Mouse (Mus musculus) left cerebral cortex, postnatal 10 days (tissue): ENCODE measurements at regions not wholly inside any gene's neighbourhood (a gene's known extent, or its start where the extent isn't known, plus 50 kb on each side); places are given as distances from the start of the nearest gene placed in this dataset.
A peak's percentile ranks its signal among the peaks of the same experiment; 100 is the strongest.

Experiments
- DNase-seq, 2 experiments: peaks; one replicate each; pipeline ENCODE4 v3.0.0; 2021 to 2022; ENCODE audit warnings: low spot score in 2 of 2, mixed read lengths in 1 of 2; ENCODE audit errors: extremely low spot score in 1 of 2
- intact Hi-C: fragments of 180-260 bp; cut with DNase I; formaldehyde crosslinking; loops from one replicate; pipeline ENCODE4 v1.15.1; 2025

DNA sequence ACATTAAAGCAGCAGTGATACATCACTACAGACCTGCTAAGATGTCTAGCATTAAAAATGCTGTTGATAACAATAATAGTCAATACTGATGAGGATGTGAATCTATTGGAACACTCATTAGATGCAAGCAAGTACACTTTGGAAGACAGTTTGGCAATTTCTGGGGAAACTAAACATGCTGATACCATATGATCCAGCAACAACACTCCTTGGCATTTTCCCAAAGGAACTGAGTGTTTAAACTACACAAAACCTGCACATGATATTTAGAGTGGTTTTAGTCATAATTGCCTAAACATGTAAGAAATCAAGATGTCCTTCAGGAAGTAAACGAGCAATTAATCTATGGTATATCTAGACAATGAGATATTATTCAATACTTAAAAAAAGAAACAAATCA is 95.2 kb downstream of the Gm10260 start:
- intact Hi-C loops = no loop called here
- no peak for DNase-seq

DNA sequence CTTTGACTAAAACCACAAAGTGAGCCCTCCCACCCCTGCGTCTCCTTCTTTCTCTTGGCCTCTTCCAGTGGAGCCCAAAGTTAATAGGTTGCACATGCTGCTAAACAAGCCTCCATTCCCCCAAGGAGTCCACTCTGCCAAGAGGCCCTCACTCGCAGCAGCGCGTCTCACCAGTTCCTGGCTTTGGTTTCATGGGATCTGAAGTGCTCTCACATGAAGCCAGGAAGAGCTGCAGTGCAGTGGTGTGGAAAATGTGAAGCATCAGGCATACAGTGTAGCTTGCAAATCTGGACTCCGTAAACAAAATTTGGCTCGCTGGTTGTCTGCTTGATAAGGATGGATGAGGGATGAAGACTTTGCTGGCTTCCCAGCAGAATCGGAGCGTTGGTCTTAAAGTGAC is 97.7 kb downstream of the Gm10260 start:
- peak in 1 of 2 experiments; percentile 31 for DNase-seq
- intact Hi-C loops = no loop called here

DNA sequence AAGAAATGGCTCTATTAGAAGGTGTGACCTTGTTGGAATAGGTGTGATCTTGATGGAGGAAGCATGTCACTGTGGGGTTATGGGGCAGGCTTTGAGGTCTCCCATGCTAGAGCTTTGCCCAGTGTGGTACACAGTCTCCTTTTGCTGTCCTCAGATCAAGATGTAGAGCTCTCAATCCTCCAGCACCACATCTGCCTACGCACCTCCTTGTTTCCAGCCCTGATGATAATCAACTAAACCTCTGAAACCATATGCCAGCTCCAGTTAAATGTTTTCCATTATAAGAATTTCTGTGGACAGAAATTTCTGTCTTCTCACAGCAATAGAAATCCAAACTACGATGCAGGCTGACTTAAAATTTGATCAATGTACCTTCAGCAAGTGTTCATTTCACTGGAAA is 103.8 kb downstream of the Gm10260 start:
- intact Hi-C loops = no loop called here
- no peak for DNase-seq

DNA sequence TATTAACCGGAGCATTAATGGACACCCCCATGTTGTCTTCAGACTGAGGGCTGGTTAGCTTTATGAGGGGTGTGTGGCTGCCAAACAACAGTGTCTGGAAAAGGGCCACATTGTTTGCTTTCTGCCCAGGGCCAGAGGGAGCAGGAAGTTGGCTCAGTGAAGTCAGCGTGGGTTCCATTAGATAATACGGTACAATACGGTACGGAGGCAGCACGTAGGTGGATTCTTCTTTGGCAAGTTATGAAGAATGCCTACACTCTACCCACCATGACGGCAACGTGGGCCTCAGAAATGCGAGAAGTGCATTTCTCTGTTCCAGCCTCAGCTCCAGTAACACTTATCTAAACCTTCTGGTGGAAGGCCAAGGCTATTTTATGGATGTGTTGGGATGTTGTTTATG is 108.2 kb downstream of the Gm10260 start:
- intact Hi-C loops = no loop called here
- DNase-seq = no peak

DNA sequence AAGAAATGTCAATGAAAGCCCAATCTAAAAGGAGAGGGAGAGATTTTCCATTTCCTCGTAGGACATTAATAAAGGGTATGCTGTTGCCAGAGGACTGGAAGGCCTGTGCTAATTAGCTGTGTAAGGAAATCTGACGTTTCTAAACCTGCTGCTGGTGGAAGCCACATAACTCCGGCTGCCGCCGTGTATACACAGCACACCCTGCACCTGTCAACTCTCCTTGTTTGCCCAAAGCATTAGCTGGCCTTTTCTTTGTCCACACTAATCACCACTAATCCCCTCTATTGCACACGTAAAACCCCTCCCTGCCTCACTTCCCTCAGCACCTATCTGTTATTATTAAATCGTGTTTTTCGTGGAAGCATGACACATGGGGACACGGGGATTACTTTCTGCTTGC is 108.7 kb downstream of the Gm10260 start:
- DNase-seq = no peak
- intact Hi-C loops = no loop called here

DNA sequence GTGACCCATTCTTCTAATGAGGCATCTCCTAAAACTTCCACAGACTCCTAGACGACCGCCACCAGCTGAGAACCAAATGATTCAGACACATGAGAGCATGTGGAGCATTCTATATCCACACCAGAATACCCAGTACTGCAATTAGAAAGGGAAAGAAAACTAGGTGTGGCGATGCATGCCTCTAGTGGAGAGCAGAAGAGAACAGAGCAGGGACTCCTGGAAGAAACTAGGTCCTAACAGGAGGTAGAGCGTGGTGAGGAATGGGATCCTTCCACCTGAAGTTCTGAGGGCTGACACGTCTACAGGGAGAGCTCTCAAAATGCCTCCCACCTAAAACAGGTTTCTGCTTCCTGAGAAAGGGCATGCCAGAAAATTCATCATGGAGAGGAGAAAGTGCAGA is 109.3 kb downstream of the Gm10260 start:
- no peak for DNase-seq
- intact Hi-C loops = no loop called here

DNA sequence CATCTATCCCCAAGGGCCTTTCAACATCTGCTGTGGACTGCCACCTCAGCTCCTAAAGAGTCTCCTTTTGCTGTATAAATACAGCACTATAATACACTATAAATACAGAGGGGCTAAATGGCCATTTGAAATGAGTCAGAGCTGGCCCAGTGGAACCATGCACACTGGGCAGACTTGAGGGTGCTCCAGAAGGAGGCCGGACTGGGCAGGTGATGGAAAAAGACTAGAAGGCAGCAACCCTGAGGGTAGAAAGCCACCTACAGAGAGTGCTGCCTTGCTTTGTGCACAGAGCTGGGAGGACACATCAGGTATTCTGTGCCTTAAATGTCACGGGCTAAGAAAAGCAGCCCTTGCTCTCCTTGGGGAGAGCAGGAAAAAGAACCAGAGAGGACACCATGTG is 110.2 kb downstream of the Gm10260 start:
- DNase-seq = no peak
- intact Hi-C loops = no loop called here

DNA sequence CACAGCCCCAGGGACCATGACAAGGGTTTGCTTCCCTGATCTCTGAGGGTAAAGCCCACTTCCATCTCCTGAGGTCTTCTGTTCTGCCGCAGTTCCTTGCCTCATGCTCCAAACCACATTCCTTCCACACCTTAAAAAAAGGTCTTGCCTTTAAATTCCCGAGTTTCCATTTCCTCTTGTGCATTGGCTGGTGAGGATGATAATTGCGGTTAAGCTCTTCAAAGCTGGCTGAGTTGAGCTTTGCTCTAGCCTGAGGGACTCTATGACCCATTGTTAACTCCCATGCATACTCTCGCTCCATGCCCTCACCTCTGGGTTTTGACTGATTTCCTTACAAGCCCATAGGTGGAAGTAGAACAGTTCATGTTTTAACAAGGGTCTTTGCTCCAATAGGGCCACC is 112.9 kb downstream of the Gm10260 start:
- intact Hi-C loops = no loop called here

DNA sequence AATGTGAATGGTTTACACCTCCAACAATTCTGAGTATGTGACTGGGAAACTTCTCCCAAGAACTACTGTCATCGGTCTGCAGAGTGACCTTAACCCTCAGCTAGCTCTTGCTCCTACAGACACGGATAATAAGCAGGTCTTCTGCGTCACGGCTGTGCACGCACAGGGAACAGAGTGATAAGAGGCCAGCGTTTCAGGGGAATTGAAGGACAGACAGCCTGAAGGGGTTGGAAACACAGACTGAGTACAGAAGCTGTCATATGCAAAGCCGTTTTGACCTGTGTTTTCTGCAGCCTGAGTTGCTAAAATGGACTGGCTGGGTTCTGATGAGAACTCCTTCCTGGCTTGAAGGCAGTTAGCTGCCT is 114.4 kb downstream of the Gm10260 start:
- intact Hi-C loops = no loop called here
- no peak for DNase-seq

More for the DNA sequence above, 112.9 kb downstream of the Gm10260 start:
- DNase-seq = no peak

DNA sequence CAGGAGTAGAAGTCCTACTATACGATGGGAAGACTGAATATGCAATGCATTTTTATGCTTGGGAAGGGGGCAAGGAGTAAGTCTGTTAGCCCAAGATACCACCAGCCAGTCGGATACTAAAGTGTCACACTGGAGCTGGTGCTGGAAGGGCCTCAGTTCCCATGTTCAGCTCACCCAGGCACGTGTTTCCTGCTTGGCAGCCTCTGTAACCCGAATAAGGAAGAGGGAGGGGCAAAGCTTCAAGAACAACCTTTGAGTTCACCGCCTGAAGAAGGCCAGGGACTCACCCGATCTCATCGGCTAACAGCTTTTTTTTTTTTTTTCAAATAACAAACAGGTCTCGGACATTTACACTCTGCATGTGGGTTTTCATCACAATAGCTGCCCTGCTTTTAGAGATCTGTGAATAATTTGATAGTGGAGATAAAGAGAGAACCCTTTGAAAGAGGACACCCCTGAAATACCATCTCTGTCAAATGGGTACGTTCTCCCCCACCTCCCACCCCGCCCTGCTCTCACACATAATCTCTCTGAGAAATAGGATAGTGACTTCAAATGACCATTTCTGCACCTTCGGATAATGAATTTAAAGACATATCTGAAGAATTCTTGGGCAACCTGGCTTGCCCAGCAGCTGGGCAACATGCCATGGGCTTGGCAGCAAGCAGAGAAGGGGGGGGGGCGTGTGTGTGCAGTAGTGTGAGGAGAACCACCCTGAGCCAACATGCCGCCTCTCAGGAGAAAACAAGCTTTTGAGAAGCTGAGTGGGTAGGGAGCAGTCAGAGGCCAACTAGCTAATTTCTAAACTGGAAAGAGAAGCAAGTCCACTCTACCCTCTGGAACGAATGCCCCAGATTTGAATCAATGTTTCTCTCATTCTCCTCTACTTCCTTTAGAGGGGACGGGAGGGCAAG is 115.1 kb downstream of the Gm10260 start:
- peak in 1 of 2 experiments; percentile 48 for DNase-seq
- intact Hi-C loops = no loop called here

DNA sequence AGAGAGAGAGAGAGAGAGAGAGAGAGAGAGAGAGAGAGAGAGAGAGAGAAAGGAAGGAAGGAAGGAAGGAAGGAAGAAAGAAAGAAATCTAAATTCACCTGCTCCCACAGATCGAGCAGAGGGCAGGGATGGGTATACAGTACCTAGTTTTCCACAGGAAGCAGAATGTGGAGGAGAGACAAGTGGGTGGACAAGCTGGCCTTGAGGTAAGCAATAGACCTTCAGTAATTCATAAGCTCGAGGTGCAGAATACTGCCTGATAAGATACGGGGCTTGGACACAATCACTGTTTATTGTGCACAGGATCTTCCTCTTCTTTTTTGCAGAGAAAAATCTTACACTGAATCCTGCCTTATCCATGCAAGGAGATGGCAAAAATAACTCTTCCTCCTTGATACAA is 120.2 kb downstream of the Gm10260 start:
- intact Hi-C loops = no loop called here
- DNase-seq = no peak

DNA sequence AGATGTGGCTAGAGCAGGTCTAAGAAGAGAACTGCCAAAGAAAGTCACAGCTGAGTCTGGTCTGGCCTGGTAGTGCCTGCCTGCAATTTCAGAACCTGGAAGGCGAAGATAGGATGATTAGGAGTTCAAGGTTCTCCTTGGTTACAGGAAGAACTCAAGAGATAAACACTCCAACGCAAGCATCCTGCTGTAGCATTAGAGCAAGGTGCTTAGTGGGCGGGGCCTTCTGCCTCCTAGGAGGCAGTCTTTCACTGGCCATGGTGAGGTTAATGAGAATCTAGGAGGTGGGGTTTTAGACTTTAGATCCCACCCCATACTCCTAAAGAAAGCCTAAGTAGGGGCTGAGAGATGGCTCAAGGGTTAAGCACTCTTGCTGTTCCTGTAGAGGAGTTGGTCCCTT is 120.8 kb downstream of the Gm10260 start:
- intact Hi-C loops = loop anchor here (10.0 kb wide), 1 partner anchor 275 kb away; no protein-coding TSS in a partner anchor
- DNase-seq = no peak

DNA sequence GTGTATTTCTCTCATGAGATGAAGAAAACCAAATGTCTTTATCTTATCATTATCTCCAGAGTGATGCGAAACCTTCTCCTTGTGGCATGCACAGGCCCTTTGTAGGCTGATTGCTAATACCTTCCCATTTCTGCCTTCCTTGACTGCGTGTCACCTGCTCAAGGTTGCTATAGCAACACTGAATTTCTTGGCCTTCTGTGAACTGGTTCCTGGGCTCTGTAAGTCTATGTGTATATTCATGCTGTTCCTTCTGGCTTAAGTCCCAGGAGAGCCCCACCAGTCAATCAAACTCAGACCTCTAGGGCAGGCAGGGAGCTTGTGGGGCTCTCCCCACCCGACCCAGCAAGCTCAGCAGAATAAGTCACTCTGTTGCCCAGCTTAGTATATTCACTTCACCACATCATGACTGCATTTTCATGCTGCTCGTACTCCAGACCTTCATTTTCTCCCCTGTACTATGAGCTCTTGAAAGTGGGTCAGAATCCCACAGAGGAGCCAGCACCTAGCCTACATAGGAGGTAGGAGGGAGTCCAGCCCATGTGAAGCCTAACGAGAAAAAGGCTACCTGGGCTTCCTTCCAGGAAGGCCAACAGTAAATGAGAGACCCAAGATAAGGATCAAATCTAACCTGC is 121.9 kb downstream of the Gm10260 start:
- intact Hi-C loops = loop anchor here (10.0 kb wide), 1 partner anchor 276 kb away; no protein-coding TSS in a partner anchor
- peak in 1 of 2 experiments; percentile 38 for DNase-seq

DNA sequence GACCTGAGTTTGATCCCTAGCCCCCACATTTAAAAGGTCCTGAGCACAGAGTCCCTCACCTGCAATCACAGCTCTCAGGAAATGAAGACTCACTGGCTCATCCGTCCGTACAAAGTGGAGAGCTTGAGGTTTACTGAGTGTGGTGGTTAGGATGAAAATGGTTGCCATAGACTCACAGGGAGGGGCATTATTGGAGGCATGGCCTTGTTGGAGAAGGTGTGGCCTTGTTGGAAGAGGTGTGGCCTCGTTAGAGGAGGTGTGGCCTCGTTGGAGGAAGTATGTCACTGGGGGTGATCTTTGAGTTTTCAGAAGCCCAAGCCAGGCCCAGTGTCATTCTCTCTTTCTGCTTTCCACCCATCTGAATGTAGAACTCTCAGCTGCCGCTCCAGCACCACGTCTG is 122.9 kb downstream of the Gm10260 start:
- intact Hi-C loops = loop anchor here (10.0 kb wide), 1 partner anchor 277 kb away; no protein-coding TSS in a partner anchor
- no peak for DNase-seq

DNA sequence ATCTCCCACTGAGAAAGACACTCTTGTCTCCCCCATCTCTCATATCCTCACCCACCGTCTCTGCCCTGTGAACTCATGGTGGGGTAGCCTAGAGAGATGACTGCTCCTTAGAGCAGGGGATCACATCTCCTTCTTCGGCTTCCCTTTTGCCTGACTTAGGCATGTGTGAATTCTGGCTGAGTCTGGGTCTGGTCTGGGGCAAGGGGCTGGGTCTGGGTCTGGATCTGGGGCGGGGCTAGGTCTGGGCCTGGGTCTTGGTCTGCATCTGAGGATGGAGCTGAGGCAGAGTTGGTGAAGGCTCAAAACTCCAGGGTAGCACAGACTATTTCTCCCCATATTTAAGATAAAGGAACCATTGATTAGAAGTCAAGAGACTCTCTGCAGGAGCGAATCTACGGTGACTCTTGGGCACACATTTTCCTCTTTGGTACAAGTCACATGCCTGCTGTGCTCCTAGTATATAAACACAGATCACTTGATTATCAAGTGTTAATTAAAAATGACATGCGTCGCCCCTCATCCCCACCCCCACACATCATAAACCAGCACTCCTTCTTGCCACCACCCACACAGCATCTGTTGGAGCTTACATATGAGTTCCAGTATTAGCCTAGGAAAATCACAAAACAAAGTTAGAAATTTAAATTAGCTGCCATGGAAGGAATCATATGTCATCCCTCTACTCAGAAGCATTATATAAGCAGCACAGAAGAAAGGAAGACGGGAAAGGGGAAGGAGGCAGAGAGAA is 126.2 kb downstream of the Gm10260 start:
- peak in 1 of 2 experiments; percentile 63 for DNase-seq
- intact Hi-C loops = loop anchor here (5.0 to 10.0 kb wide), 2 partner anchors 281 to 392 kb away; partner anchors contain the start of gene Enc1

DNA sequence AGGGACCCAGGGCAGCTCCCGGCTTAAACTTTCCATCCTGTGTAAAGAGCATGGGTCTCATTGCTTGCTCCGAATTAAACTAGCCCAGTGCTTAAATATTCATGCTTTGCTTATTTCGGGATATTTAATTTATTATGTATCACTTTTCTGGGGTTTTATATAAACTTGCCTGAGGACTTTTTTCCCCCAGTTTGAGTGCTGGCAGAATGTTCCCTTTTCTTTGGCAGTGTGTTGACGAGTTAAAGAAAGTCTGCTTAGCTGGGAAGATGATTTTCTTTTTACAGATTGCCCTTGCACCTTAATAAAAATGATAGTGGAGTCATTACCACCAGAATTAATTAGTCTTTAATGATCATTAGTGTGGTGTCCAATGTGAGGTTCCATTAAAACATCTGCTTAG is 126.9 kb downstream of the Gm10260 start:
- intact Hi-C loops = loop anchor here (5.0 to 10.0 kb wide), 2 partner anchors 281 to 391 kb away; partner anchors contain the start of gene Enc1
- DNase-seq = peak in 1 of 2 experiments; percentile 52

DNA sequence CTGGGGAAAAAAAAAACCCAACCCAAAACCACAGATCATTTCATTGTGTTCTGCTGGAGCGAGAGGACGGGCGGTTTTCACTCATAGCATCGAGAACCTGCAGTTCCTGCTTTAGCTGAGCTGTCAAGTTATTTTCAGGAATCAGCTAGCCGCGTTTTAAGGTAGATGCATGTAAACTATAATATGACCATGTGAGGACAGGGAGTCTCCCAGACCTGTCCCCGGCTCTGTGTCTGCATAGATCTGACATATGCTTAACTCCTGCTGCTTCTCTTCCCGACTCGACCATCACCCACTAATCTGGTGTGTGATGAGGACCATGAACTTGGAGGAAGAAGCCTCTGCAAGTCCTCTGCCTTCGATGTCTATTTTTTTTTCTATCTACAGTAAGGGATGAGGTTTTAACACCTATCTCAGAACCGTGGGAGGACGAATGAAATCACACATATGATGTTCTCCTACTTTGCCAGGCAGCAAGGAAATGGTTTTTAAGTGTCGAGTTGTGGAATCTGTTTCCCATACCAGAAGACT is 128.5 kb downstream of the Gm10260 start:
- intact Hi-C loops = loop anchor here (5.0 to 10.0 kb wide), 2 partner anchors 283 to 390 kb away; partner anchors contain the start of gene Enc1
- peak in 1 of 2 experiments; percentile 60 for DNase-seq

DNA sequence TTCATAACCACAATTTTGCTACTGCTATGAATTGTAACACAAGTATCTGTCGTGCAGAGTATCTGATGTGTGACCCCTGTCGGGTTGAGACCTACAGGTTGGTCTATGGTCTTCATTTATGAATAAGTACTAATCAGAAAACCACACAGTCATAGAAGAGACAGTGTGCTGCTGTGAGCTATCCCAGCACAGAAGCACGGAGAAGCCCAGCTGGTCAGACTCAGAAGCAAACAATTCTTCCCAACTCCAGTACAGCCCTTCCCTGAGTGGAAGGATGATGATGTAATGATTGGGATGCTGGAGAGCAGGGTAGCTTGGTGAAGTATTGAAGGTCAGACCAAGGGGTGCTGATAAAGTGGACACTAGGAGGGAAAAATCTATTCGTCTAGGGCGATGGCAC is 129.5 kb downstream of the Gm10260 start:
- no peak for DNase-seq
- intact Hi-C loops = loop anchor here (5.0 to 10.0 kb wide), 2 partner anchors 284 to 389 kb away; partner anchors contain the start of gene Enc1

DNA sequence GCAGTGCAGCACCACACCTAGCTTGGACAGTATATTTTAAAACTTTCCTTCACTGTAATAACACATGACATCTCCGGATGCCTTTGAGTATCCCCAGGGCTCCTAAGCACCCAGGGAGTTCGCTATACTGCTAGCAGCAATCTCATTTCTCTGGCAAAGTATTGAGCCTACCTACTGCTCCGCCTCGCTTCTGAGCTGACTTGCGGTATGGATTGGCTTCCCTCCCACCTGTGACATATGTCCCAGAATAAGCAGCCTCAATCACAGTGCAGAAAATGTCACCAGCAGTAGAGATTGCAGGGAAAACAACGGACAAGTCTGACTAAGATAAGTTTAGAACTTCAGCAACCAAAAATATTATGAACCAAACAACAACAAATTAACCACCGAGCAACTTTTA is 131.8 kb downstream of the Gm10260 start:
- DNase-seq = no peak
- intact Hi-C loops = no loop called here
